Mouse (Mus musculus) macrophage (primary cell): ENCODE data around the gene Nedd9. TPM values are rescaled to one million over a fixed set of nuclear protein-coding genes. Genes with fewer than 3 reads are reported as not detected.
"Not testable (repeated sequence)": the region's sequence is repeated elsewhere in the genome, so short reads cannot be mapped to it uniquely, and the experiment has no call there.

Experiments used
- H3K27ac ChIP-seq: fragments of 350-480 bp; formaldehyde crosslinking; 2 replicates; pipeline ENCODE4 v1.9.0; 2021
- H3K36me3 ChIP-seq: fragments of 350-480 bp; formaldehyde crosslinking; 2 replicates; pipeline ENCODE4 v1.9.0; 2021; ENCODE audit errors: inconsistent target
- H3K4me3 ChIP-seq: fragments of 350-480 bp; formaldehyde crosslinking; 2 replicates; pipeline ENCODE4 v1.9.0; 2021; ENCODE audit errors: inconsistent target
- H3K79me2 ChIP-seq: fragments of 350-480 bp; formaldehyde crosslinking; 2 replicates; pipeline ENCODE4 v1.9.0; 2021; ENCODE audit errors: inconsistent target
- WGBS: methylation state at CpG from one replicate; pipeline ENCODE4 v1.1.7; 2026; ENCODE audit warnings: inconsistent platforms; ENCODE audit not compliant: missing documents; 5-methylcytosine and 5-hydroxymethylcytosine counted together
- polyA plus RNA-seq: library from polyadenylated mRNA; stranded (reverse); fragments of 250-400 nt; gene quantifications from 3 replicates; pipeline ENCODE4 v1.2.4, GENCODE M21; 2018; ENCODE audit warnings: inconsistent platforms

The Nedd9 gene
- polyA plus RNA-seq, 1 experiment from 2014 or later: 4.0 TPM

GRCm38 (mm10) chr13:41298533-41298932, 188.6 kb downstream of the Nedd9 start:
- Histone ChIP-seq H3K36me3 (no peaks in the 10 kb centered on the region), H3K79me2 (no peaks in the 10 kb centered on the region), H3K27ac (no peak overlapping the region), H3K4me3 (no peak overlapping the region)
- WGBS: 56% methylated on average over 2 of the region's 2 CpGs

- WGBS: 95% methylated on average over 10 of the region's 10 CpGs
- H3K79me2 ChIP-seq: no peaks in the 10 kb centered on the region
- H3K4me3 ChIP-seq: no peak overlapping the region
- no peak overlapping the region for H3K27ac ChIP-seq
- no peaks in the 10 kb centered on the region for H3K36me3 ChIP-seq
These were observed 190.8 kb downstream of the Nedd9 start for GRCm38 (mm10) chr13:41296396-41296795.

- Histone ChIP-seq H3K36me3 (no peaks in the 10 kb centered on the region), H3K4me3 (no peak overlapping the region), H3K27ac (no peak overlapping the region), H3K79me2 (no peaks in the 10 kb centered on the region)
- 65% methylated on average over 6 of the region's 6 CpGs for WGBS
These were observed 191.3 kb downstream of the Nedd9 start for GRCm38 (mm10) chr13:41295886-41296285.

- Histone ChIP-seq H3K27ac (no peak overlapping the region), H3K4me3 (no peak overlapping the region), H3K79me2 (no peaks in the 10 kb centered on the region), H3K36me3 (no peaks in the 10 kb centered on the region)
- WGBS: 88% methylated on average over 5 of the region's 5 CpGs
These were observed 193.6 kb downstream of the Nedd9 start for GRCm38 (mm10) chr13:41293595-41293994.

GRCm38 (mm10) chr13:41291466-41291974, 195.6 kb downstream of the Nedd9 start:
- no peak overlapping the region for H3K4me3 ChIP-seq
- no peaks in the 10 kb centered on the region for H3K79me2 ChIP-seq
- no peaks in the 10 kb centered on the region for H3K36me3 ChIP-seq
- no peak overlapping the region for H3K27ac ChIP-seq
- WGBS: 47% methylated on average over 4 of the region's 4 CpGs

GRCm38 (mm10) chr13:41286285-41286684, 200.9 kb downstream of the Nedd9 start:
- Histone ChIP-seq H3K27ac (no peak overlapping the region), H3K36me3 (no peaks in the 10 kb centered on the region), H3K79me2 (no peaks in the 10 kb centered on the region), H3K4me3 (no peak overlapping the region)
- WGBS: 79% methylated on average over 3 of the region's 3 CpGs

- no peaks in the 10 kb centered on the region for H3K79me2 ChIP-seq
- no peak overlapping the region for H3K4me3 ChIP-seq
- no peaks in the 10 kb centered on the region for H3K36me3 ChIP-seq
- no peak overlapping the region for H3K27ac ChIP-seq
- WGBS: 92% methylated on average over 4 of the region's 4 CpGs
These were observed 201.7 kb downstream of the Nedd9 start for GRCm38 (mm10) chr13:41285448-41285847.

GRCm38 (mm10) chr13:41283256-41283655, 203.9 kb downstream of the Nedd9 start:
- Histone ChIP-seq H3K36me3 (no peaks in the 10 kb centered on the region), H3K4me3 (no peak overlapping the region), H3K27ac (no peak overlapping the region), H3K79me2 (no peaks in the 10 kb centered on the region)
- 25% methylated on average over 5 of the region's 5 CpGs for WGBS

GRCm38 (mm10) chr13:41280696-41281095, 206.5 kb downstream of the Nedd9 start:
- WGBS: 87% methylated on average over 5 of the region's 5 CpGs
- Histone ChIP-seq H3K4me3 (no peak overlapping the region), H3K36me3 (no peaks in the 10 kb centered on the region), H3K79me2 (no peaks in the 10 kb centered on the region), H3K27ac (no peak overlapping the region)

GRCm38 (mm10) chr13:41273927-41274650, 213.1 kb downstream of the Nedd9 start, which contains the start of gene Gm17364:
Gm17364 (minus strand) TSS chr13:41273977.
- Histone ChIP-seq H3K36me3 (no peaks in the 10 kb centered on the region), H3K4me3 (no peak within 1 kb of the TSS), H3K79me2 (no peaks in the 10 kb centered on the region), H3K27ac (no peak within 1 kb of the TSS)
- 95% methylated on average over 10 of the region's 10 CpGs for WGBS

- no peak overlapping the region for H3K4me3 ChIP-seq
- H3K27ac ChIP-seq: no peak overlapping the region
- H3K36me3 ChIP-seq: no peaks in the 10 kb centered on the region
- H3K79me2 ChIP-seq: peaks cover 12% of the 10 kb centered on the region; the same call in 1 of the 2 replicates
- WGBS: 90% methylated on average over 7 of the region's 7 CpGs
These were observed 219.2 kb downstream of the Nedd9 start for GRCm38 (mm10) chr13:41267827-41268408.

GRCm38 (mm10) chr13:41263304-41264006, 223.7 kb downstream of the Nedd9 start:
- Histone ChIP-seq H3K4me3 (no peak overlapping the region), H3K79me2 (peaks cover 12% of the 10 kb centered on the region; the same call in 1 of the 2 replicates), H3K36me3 (no peaks in the 10 kb centered on the region), H3K27ac (peak overlapping the region; percentile 65)
- WGBS: 19% methylated on average over 4 of the region's 5 CpGs

GRCm38 (mm10) chr13:41261617-41262016, 225.5 kb downstream of the Nedd9 start:
- WGBS: 94% methylated on average over 8 of the region's 8 CpGs
- peaks cover 12% of the 10 kb centered on the region; the same call in 1 of the 2 replicates for H3K79me2 ChIP-seq
- not testable (repeated sequence) for H3K27ac ChIP-seq, H3K36me3 ChIP-seq, H3K4me3 ChIP-seq
